Mouse (Mus musculus) Patski (cell line): ENCODE data around the gene Max. TPM values are rescaled to one million over a fixed set of nuclear protein-coding genes. Genes with fewer than 3 reads are reported as not detected.

Source experiments
- ATAC-seq: fragments of 100-300 bp; one replicate; pipeline ENCODE4 v1.8.0; 2021
- CTCF ChIA-PET: fragments of 350-600 bp; sonication (Branson Sonifier 250); formaldehyde crosslinking; loops from one replicate; lab custom pipeline; 2022; ENCODE audit warnings: inconsistent platforms; lab: Charles Lee
- POLR2A ChIA-PET: fragments of 350-600 bp; sonication (Branson Sonifier 250); formaldehyde crosslinking; loops from one replicate; lab custom pipeline; 2022; ENCODE audit warnings: antibody characterized with exemption, inconsistent platforms; lab: Charles Lee
- DNase-seq: peaks from one replicate; pipeline ENCODE4 v3.0.0-alpha.2; 2011; ENCODE audit warnings: low read depth, low spot score
- H3K27me3 ChIP-seq: fragments of 371-371 bp; one replicate; pipeline ENCODE4 v1.5.1; 2021
- CTCF ChIP-seq: fragments of 100-300 bp; IDR thresholded peaks from one replicate; pipeline ENCODE4 v1.5.1; 2021
- in situ Hi-C: fragments of 300-500 bp; cut with MboI; formaldehyde crosslinking; loops from 3 replicates; pipeline ENCODE4 v1.11.1; 2018; ENCODE audit warnings: low pct_unique_long_range_greater_than_20kb, mixed read lengths
- polyA plus RNA-seq: library from polyadenylated mRNA; unstranded; gene quantifications from one replicate; pipeline ENCODE4 v1.2.3, GENCODE M21; 2021

The Max gene
- polyA plus RNA-seq, 1 experiment from 2014 or later = 64.4 TPM

- TF ChIP-seq CTCF = no peak
- H3K27me3 ChIP-seq = no peaks in the 10 kb centered on the region
- ATAC-seq = no peak
- DNase-seq = no peak
- in situ Hi-C loops = no loop called here
- ChIA-PET CTCF (no interaction called here), POLR2A (no interaction called here)
These were observed 24.0 kb downstream of the Max start for GRCm38 (mm10) chr12:76938013-76938412.

- in situ Hi-C loops = no loop called here
- TF ChIP-seq CTCF = no peak
- H3K27me3 ChIP-seq = no peaks in the 10 kb centered on the region
- ATAC-seq (no peak), DNase-seq (no peak)
- ChIA-PET POLR2A (no interaction called here), CTCF (no interaction called here)
These were observed 25.8 kb downstream of the Max start for GRCm38 (mm10) chr12:76936211-76936610.

- POLR2A ChIA-PET = no interaction called here
- ATAC-seq = no peak
- no peak for TF ChIP-seq CTCF
These were observed 27.6 kb downstream of the Max start for GRCm38 (mm10) chr12:76934438-76934837.

GRCm38 (mm10) chr12:76932688-76933060, 29.3 kb downstream of the Max start:
- H3K27me3 ChIP-seq = no peaks in the 10 kb centered on the region
- ChIA-PET POLR2A (interaction anchor here (0.6 to 1.0 kb wide), 3 partner anchors 8 to 345 kb away, joined by 3 to 4 read pairs (median 3); no protein-coding TSS in a partner anchor), CTCF (no interaction called here)
- in situ Hi-C loops = no loop called here
- no peak for TF ChIP-seq CTCF
- DNase-seq (no peak), ATAC-seq (no peak)

More at GRCm38 (mm10) chr12:76934438-76934837, 27.6 kb downstream of the Max start:
- CTCF ChIA-PET = no interaction called here
- no peak for DNase-seq
- in situ Hi-C loops = no loop called here
- no peaks in the 10 kb centered on the region for H3K27me3 ChIP-seq

- ChIA-PET POLR2A (interaction anchor here (1.0 kb wide), 1 partner anchor 9 kb away, joined by 3 read pairs; no protein-coding TSS in a partner anchor), CTCF (no interaction called here)
- in situ Hi-C loops = no loop called here
- ATAC-seq = no peak
- no peaks in the 10 kb centered on the region for H3K27me3 ChIP-seq
- TF ChIP-seq CTCF = no peak
- DNase-seq = no peak
These were observed 30.0 kb downstream of the Max start for GRCm38 (mm10) chr12:76931739-76932687.

GRCm38 (mm10) chr12:76930177-76930576, 31.8 kb downstream of the Max start:
- no peak for TF ChIP-seq CTCF
- in situ Hi-C loops = no loop called here
- ATAC-seq (no peak), DNase-seq (no peak)
- POLR2A ChIA-PET = no interaction called here
- no peaks in the 10 kb centered on the region for H3K27me3 ChIP-seq
- CTCF ChIA-PET = no interaction called here

GRCm38 (mm10) chr12:76927539-76927938, 34.5 kb downstream of the Max start:
- TF ChIP-seq CTCF = no peak
- ATAC-seq = no peak
- ChIA-PET CTCF (interaction anchor here (0.8 kb wide), 1 partner anchor 49 kb away, joined by 3 read pairs; no protein-coding TSS in a partner anchor), POLR2A (interaction anchor here (0.5 kb wide), 1 partner anchor 72 kb away, joined by 3 read pairs; no protein-coding TSS in a partner anchor)
- in situ Hi-C loops = no loop called here
- H3K27me3 ChIP-seq = no peaks in the 10 kb centered on the region
- DNase-seq = no peak

GRCm38 (mm10) chr12:76927012-76927411, 35.0 kb downstream of the Max start:
- no peak for ATAC-seq
- DNase-seq = no peak
- no peak for TF ChIP-seq CTCF
- ChIA-PET CTCF (interaction anchor here (0.8 kb wide), 1 partner anchor 48 kb away, joined by 3 read pairs; no protein-coding TSS in a partner anchor), POLR2A (interaction anchor here (0.5 kb wide), 1 partner anchor 72 kb away, joined by 3 read pairs; no protein-coding TSS in a partner anchor)
- in situ Hi-C loops = no loop called here
- H3K27me3 ChIP-seq = no peaks in the 10 kb centered on the region

GRCm38 (mm10) chr12:76926338-76926945, 35.6 kb downstream of the Max start:
- no peak for TF ChIP-seq CTCF
- no peaks in the 10 kb centered on the region for H3K27me3 ChIP-seq
- in situ Hi-C loops = no loop called here
- DNase-seq (no peak), ATAC-seq (no peak)
- ChIA-PET POLR2A (no interaction called here), CTCF (no interaction called here)

GRCm38 (mm10) chr12:76924904-76925604, 36.9 kb downstream of the Max start:
- POLR2A ChIA-PET = no interaction called here
- CTCF ChIA-PET = interaction anchor here (0.8 kb wide), 1 partner anchor 19 kb away, joined by 3 read pairs; no protein-coding TSS in a partner anchor
- TF ChIP-seq CTCF = no peak
- ATAC-seq (no peak), DNase-seq (no peak)
- in situ Hi-C loops = no loop called here
- H3K27me3 ChIP-seq = no peaks in the 10 kb centered on the region
